11 mouse cellular contexts compared by ENCODE assay signal in the genomic region with DNA sequence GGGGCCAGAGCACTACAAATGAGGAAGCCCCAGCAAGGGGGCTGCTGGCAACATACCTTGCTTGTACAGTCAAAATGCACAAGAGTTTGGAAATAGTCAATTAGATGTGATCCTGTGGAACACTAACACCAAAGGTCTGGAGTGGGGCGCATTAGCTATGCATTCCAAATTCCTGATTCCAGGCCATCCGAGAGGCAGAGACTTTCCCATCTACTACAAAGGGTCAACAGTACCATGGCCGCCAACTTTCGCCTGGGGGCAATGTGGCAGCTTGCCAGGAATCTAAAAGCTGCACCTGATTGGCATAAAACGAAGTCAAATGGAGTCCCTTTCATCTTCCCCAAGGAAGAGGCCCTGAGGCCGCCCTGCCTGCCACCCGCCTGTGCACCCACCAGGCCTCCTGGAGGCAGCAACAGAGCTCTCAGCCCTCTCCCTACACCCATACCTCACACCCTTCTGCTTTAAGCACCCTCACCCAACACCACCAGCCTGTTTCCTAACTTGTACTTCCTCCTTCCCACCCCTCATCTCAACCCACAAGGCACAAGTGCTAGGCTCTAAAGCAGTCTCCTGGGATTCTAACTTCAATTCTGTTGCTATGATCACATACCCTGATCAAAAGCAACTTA. TPM values are rescaled to one million over a fixed set of nuclear protein-coding genes. Genes with fewer than 3 reads are reported as not detected.
DNase-seq lines count a peak whose midpoint lies in the region; ATAC-seq and TF ChIP-seq lines count a peak whose summit lies in the region.
"Had no signal": no experiment of that assay in that cellular context is flagged by ENCODE, and none has a peak within 500 bp of the region (broad histone marks: within the 10 kb centered on the region; RNA-seq: fewer than 3 reads in every experiment).

No protein-coding gene starts in this region.

- H3K27ac ChIP-seq in forebrain, embryonic 13.5 days: peak overlapping the region; percentile 31; the same call in 1 of the 2 replicates
- H3K27ac ChIP-seq in kidney, postnatal 0 days: 0 out of 2 replicates have a peak overlapping the region, but pooled peaks have one; percentile 50
- H3K27ac ChIP-seq: heart, adult 2 months; stomach, postnatal 0 days had no signal

- no peaks in the 10 kb centered on the region for H3K36me3 ChIP-seq in forebrain, embryonic 13.5 days (ENCODE audit: poor library complexity, severe bottlenecking)
- no peaks in the 10 kb centered on the region for H3K36me3 ChIP-seq in kidney, postnatal 0 days (ENCODE audit: insufficient read depth, low read length)

- no peak overlapping the region for H3K4me3 ChIP-seq in forebrain, embryonic 13.5 days
- H3K4me3 ChIP-seq in kidney, postnatal 0 days (replicated peaks; ENCODE audit: low read depth, low read length): no peak overlapping the region
- H3K4me3 ChIP-seq: heart, adult 2 months had no signal

- H3K9me3 ChIP-seq in forebrain, embryonic 13.5 days (replicated peaks): no peaks in the 10 kb centered on the region
- H3K9me3 ChIP-seq in kidney, postnatal 0 days (replicated peaks; ENCODE audit: low read length): no peaks in the 10 kb centered on the region

- no peak overlapping the region for H3K9ac ChIP-seq in forebrain, embryonic 13.5 days
- H3K9ac ChIP-seq in kidney, postnatal 0 days (ENCODE audit: low read depth, low read length): no peak overlapping the region
- H3K9ac ChIP-seq: liver, postnatal 0 days had no signal

- peaks cover 13% of the 10 kb centered on the region for H3K4me1 ChIP-seq in forebrain, embryonic 13.5 days
- H3K4me1 ChIP-seq in kidney, postnatal 0 days (replicated peaks; ENCODE audit: insufficient read depth, low read length): 0 out of 2 replicates have a peak, but pooled peaks cover 12% of the 10 kb centered on the region

- H3K27me3 ChIP-seq in forebrain, embryonic 13.5 days: no peaks in the 10 kb centered on the region
- H3K27me3 ChIP-seq in kidney, postnatal 0 days (ENCODE audit: insufficient read depth, low read length): no peaks in the 10 kb centered on the region

- H3K4me2 ChIP-seq in forebrain, embryonic 13.5 days: no peak overlapping the region
- no peak overlapping the region for H3K4me2 ChIP-seq in kidney, postnatal 0 days (ENCODE audit: low read length)

- WGBS in forebrain, embryonic 13.5 days: 48% methylated on average over 7 of the region's 7 CpGs
- 63% methylated on average over 7 of the region's 7 CpGs for WGBS in kidney, postnatal 0 days

- TF ChIP-seq CTCF in kidney, postnatal 0 days (IDR thresholded peaks at IDR 0.05; ENCODE audit: low read depth): no peak

- peak; percentile 39 for DNase-seq in thymus, postnatal 4 days
- DNase-seq in thymus, postnatal 25 days: no peak
- no peak for DNase-seq in kidney, postnatal 0 days (ENCODE audit: low spot score)
- no peak for DNase-seq in yolk sac, embryonic 10.5 days (ENCODE audit: low spot score)
- DNase-seq in adrenal gland, adult 8-10 months: no peak
- no peak for DNase-seq in ovary, postnatal 10 days (ENCODE audit: low spot score)
- DNase-seq: cerebellum, postnatal 25 days; heart, adult 2 months; liver, postnatal 0 days had no signal

- ATAC-seq in forebrain, embryonic 13.5 days: 0 out of 2 replicates have a peak, but pooled peaks have one; percentile 27
- ATAC-seq in kidney, postnatal 0 days (replicated peaks; ENCODE audit: low FRiP score, low read depth): no peak; the same call in 1 of the 2 replicates
- ATAC-seq: liver, postnatal 0 days had no signal

RNA-seq across cellular contexts. Expression of a gene that starts 30.1 kb away (rescaled TPM):
- 31.1 and 36.1 TPM in 2 replicates for polyA plus RNA-seq in forebrain, embryonic 13.5 days (2015; fragmentation: Nextera tagmentation; extraction: Ambion mirVana)
- polyA plus RNA-seq in kidney, postnatal 0 days (2015; fragmentation: Nextera tagmentation; extraction: Ambion mirVana): 34.8 and 37.2 TPM in 2 replicates
- 10 to 100 TPM; 17.7 to 22.6 (median 19.1) TPM for total RNA-seq in adrenal gland, adult 8-10 months (2022)

RNA-seq across cellular contexts. Expression of a gene that starts 49.0 kb away (rescaled TPM):
- 140 and 144 TPM in 2 replicates for polyA plus RNA-seq in forebrain, embryonic 13.5 days (2015; fragmentation: Nextera tagmentation; extraction: Ambion mirVana)
- 91.1 and 102 TPM in 2 replicates for polyA plus RNA-seq in kidney, postnatal 0 days (2015; fragmentation: Nextera tagmentation; extraction: Ambion mirVana)
- total RNA-seq in adrenal gland, adult 8-10 months (2022): 10 to 100 TPM; 32.4 to 39.5 (median 35.0) TPM
